Mouse (Mus musculus) cerebellum, postnatal 4 days (tissue): ENCODE data around the gene Rap2c.
A peak's percentile ranks its signal among the peaks of the same experiment; 100 is the strongest.

Experiments
- DNase-seq, 2 experiments: peaks; one replicate each; pipeline ENCODE4 v3.0.0; 2022; ENCODE audit warnings: low spot score in 2 of 2, mixed read lengths in 1 of 2

The Rap2c gene

DNA sequence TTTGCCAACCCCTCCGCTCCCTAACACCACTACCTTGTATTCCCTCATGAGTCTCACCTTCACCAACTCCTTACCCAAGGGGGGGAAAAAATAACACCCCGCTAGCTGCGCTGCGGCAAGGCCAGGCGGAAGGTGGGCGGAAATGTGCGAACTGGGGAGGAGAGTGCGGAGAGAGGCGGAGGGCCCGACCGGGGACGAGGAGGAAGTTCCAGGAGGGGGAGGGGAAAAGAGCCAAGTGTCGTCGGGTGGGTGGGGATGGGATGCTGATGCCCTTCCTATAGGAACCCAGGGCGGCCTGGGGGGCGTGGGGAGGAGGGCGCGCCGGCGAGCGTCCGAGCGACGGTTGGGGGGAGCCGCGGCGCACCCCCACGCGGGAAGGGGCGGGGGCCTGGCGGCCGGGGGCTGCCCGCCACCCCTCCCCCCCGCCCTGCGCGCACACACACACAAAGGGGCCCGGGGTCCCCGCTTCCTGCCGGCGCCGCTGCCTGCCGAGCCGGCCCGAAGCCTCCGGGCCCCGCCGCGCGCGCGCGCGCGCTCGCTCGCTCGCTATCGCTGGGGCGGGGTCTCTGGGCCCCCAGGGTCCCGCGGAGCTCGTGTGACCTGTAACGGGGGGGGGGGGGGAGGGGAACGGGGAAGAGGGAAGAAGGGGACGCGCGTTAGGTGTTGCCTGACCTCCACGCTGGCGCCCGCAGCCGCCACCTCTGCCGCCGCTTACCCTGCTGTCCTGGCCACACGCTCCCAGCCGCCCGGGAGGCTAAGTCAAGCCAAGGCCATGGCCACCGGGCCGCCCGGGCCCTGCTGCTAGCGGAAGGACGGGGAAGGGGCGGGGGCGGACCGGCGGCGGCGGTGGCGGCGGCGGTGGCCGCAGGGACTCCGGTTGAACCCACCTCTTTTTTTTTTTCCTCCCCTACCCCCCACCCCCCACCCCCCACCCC lies at the start of gene Rap2c:
Gene Rap2c (minus strand): TSS at position 168 of the 935 bp plus-strand sequence.
- DNase-seq = peak; percentile 20 to 42

DNA sequence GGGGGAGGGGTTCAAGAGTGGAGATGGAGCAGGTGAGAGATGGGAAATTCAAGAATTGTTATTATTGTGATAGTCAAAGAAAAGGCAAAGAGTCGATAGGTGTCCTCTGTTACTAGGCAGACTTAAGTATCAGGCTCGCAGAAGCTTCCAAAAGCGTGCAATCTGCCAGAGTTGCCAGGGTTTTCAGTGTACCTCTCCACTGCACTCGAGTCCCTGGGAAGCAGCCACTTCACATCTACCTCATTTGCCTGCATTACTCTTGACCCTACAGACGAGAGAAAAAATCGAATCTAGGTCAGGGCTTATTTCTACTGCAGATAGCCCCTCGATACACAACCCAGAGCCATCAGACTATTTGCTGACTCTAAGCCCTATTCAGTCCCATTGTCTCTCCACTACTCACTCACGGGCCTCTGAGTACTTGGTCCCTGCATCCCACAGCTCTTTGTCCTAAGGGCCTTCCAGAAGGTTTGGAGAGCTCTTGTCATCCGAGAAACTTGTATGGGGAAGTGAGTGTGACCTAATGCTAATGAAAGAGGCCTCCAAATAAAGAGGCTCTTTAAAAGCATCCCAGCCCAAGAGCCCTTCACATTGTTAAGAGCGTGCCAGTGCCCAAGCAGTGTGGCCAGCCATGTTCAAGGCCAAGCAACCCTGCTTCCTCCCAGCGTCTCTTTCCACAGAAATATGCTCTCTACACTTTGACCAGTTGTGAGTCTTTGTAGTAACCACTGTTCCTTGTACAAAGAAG lies 48.9 kb upstream of the Rap2c start:
- no peak for DNase-seq

- peak in 1 of 2 experiments; percentile 28 for DNase-seq
These were observed 48.0 kb upstream of the Rap2c start for GRCm38 (mm10) chrX:51065773-51066172.

GRCm38 (mm10) chrX:51065158-51065664 lies 47.4 kb upstream of the Rap2c start:
- no peak for DNase-seq

DNA sequence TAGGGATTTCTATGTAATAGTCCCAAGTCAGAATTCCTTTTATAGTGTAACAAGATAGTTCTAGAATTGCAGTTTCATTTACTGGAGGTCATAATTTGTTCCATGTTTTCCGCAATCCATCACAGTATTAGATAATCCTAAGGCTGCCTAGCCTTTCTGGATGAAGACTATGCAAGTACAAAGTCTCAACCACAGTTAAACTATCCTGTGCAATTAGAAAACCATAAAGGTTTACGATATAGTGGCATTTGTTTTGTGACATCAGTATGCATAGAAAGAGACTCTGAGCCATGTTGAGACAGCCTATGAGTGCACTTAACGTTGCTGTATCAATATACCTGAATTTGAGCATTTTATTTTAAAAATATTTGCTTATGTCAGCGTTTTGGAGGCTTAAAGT lies 42.4 kb upstream of the Rap2c start:
- no peak for DNase-seq

DNA sequence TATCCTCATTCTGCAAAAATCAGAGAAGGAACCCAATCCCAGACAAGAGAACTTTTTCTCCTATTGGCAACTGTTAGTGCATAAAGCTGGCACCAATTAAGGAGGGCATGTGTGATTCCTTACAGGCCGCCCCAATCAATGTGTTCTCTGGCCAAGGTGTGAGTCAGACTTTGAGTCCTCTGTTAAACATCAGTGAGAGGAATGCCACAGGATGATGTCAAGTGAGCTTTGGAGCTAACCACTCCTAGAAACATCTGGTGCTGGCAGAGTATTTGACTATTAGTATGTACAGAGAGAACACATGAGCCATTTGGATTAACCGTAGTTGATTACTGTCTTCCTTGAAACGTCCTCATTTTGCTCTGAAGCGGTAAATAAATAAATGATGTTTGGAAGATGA lies 40.9 kb upstream of the Rap2c start:
- DNase-seq = no peak

- DNase-seq = no peak
These were observed 40.5 kb upstream of the Rap2c start for GRCm38 (mm10) chrX:51058317-51058716.

DNA sequence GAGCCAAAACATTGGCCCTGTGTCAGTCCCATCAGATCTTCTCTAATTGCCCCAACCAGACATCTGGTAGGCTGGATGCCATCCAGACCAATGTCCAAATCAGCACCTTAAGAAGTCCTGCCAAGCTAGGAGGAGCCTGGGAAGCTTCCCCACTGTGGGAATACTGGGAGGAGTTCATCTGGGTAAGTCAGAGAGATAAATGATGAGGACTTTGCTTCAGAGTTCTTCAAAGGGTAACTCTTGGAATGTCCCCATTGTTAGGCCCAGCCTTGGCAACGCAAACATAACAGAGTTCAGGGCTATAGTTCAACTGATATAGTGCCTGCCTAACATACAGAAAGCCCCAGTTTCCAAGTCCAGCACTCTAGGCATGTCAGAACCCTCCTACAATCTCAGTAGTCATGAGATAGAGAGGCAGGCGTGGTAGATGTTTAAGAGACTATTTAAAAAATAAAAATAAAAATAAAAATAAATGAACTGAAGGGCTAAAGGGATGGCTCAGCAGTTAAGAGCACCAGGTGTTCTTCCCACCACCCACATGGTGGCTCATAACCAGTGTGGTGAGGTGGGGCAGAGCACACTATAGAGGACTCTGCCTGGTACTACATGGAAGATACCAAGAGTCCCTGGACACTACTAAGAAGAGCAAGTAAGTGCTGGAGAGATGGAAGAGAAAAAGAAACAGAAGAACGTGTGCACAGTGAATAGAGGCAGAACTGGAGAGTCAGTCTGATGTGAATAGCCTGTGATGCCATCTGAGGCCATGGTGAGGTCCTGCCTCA lies 34.1 kb upstream of the Rap2c start:
- DNase-seq = no peak

DNA sequence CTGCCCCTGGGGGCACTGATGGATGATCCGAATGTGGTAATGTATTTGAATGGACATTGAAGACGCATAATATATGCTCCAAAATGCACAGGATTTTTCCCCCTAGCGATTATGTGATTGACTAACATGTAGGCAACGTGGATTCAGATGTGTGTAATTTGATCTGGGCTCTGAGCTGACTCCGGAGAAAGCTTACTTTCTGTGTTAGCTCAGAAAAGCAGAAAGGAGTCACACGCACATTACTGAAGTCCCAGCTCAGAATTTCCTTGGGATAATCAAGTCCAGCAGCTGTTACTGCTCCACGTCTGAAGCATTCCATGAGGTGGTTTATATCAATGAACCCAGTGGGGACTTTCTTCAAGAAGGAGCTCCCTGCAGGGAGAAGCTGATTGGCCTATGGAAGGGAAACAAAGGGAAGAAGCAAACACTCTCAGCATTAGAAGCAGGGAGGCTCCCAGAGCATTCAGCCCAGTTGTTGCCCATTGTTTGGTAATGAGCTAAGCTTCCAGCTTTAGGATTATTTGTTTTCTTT lies 17.9 kb upstream of the Rap2c start:
- no peak for DNase-seq

GRCm38 (mm10) chrX:51019884-51020283 lies 2.1 kb upstream of the Rap2c start:
- DNase-seq = peak in 1 of 2 experiments; percentile 3

DNA sequence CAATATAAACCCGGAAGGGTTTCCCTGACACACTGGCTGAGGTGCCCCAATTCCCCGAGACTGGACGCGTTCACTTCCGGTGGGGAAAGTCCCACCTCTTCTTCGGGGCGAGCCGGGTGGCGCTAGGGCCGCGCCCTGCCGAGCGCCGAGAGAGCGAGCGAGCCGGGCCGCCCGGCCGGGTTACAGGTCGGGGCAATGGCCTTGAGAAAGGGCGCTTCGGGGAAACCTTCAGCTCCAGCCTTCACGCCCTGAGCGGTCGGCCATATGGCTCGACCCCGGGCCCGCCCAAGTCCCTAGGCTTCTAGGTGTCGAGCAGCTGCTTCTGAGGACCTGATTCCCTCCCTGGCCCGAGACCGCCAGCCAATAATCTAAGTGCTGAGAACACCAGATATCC lies 965 bp upstream of the Rap2c start:
- DNase-seq = peak; percentile 31 to 60

DNA sequence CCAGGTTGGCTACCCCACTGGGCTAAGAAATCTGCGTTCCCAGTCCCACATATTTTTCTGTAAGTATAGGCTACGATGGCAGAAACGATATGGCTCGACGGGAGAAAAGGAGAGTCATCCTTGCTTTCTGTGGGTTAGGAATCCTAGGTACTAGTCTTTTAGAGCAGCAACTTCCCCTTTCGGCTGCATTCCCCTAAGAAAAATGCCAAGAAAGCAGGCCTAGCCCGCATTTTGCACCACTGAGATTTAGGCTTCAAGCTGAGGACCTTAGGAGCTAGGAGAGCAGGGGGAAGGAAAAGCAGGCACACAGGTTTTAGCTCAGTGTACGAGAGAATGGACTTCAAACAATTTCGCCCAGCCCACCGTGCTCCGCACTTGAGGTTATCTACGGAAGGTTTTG lies 892 bp downstream of the Rap2c start:
- DNase-seq = no peak

DNA sequence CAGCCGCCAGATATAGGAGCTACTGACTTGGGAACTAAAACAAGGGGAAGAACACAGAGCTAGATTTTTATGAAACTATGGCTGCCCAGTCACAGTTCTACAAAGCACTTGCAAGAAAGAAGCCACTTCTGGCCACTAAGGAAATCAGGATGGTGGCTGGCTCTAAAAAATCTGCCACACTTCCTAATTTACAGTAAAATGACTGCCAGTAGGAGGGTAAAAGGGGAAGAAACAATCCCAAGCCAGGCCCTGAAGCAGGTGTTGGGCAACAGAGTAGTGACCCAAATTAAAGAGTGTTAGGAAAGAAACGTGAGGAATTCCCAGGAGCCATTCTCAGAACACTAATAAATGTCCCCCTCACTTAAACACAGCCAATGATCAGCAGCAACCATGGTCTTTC lies 5.5 kb downstream of the Rap2c start:
- no peak for DNase-seq

DNA sequence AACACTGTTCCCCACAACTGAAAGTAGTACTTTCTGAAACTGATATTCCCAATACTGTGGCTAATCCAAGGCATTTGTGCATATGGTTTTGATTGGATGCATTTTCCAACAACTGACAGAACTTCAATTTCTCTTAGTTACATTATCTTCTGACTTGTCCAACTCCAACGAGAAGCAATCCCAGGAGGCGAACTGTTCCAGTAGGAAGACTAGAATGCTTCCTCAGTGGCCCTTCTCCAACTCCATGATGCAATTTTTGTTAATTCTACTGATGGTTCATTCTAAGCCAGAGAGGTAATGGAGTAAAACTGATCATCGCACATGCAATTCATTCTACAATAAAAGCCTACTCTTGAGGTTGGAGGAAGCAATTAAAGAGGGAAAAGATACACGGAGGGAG lies 7.5 kb downstream of the Rap2c start:
- no peak for DNase-seq

DNA sequence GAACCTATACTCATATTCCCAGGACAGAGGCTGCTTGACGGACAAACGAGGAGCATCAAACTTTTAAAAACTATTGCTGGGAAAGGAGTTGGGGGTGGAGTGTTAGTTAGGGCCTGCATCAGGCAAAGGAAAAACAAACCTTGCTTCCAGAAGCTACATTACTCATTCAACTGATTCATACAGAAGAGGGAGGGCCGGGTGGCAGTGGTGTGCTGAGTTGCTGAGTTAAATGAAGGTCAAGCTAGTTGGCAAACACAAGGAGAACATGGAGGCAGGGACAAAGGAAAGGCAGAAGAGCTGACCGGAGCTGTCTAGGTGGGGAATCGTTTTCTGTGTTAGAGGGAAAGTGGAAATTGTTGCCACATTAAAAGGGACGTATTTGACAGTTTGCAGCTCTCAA lies 17.0 kb downstream of the Rap2c start:
- DNase-seq = no peak

DNA sequence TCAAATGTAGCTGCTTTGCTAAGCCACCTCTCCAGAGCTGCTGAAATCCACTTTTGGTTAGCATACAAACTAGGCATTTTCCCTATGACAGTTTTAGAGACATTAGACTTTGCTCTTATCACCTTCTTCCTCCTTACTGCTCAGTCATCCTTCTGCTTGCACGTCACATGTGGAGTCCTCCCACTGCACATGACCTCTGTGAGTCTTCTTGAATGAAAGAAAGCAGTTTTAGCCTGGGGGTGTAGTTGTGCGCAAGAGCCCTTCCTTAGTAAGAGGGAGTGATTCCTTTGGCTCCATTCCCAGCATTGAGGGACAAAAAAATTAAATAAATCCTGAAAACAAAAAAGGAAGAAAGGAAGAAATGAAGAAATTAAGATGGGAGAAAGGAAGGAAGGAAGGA lies 22.5 kb downstream of the Rap2c start:
- DNase-seq = no peak

DNA sequence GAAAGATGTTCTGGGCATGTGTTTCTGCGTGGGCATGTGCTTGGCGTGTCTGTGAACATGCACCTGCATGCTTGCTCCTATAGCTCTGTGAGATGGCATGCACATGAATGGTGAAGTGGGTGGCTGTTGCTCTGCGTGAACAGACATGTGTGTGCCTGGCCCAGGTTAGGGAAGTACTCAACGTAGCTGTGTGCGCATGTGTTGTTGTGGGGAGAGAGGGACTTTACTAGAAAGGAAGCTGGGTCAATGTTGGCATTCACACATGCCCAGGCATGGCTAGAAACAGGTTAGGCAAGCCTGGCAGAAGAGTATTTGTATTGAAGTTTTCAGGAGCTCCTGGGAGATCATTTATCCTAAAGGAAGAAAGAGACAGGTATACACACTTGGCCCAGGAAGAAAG lies 26.5 kb downstream of the Rap2c start:
- no peak for DNase-seq

DNA sequence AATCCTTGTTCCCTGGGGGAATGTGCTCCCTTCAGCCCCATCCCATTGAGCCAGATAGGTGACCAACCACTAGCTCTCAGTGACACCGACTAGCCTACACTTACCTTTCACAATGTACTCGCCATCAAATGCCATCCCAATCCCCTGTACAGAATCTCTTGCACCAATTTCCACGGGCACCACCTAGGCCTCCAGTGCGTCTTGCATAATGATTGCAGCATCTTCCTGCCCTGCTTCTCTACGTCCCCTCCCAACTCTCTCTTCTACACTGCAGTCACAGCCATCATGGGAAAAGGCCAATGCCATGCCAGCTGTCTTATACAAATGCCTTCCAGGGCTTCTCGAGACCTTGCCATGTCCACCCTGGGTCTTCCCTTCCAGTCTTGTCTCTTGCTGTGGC lies 27.9 kb downstream of the Rap2c start:
- no peak for DNase-seq

- no peak for DNase-seq
These were observed 29.2 kb downstream of the Rap2c start for GRCm38 (mm10) chrX:50988581-50988980.

DNA sequence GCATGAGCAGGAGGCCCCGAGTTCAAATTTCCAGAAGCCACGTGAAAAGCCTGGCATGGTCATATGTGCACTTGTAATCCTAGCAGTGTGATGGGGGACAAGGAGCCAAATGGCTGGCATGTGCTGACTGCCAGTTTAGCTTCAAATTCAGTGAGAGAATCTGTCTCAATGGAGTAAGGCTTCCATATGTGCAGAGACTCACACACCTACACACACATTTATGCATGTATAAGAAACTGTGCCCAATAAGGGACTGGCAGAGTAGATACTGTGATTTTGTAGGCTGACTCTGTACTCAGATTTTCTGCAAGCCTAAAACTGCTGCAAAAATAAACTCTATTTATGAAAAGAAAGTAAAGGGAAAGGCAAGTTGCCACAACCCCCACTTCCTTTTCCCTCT lies 39.4 kb downstream of the Rap2c start:
- no peak for DNase-seq

DNA sequence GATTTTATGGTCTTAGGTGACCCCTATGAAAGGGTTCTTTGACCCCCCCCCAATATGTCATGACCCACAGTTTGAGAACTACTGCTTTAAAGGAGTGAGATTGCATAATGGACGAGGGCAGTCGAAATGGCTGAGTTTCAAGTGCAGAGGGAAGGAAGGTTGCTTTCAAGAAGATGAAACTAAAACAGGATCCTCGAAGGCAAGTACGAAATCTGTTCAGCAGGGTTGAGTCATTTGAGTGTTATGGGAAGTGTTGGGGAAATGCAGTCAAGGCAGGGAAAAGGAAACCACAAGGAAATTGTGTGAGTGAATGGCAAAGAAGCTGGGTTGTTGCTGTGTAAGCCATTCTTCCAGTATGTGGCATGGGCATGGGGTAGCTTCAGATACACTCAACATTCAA lies 45.7 kb downstream of the Rap2c start:
- DNase-seq = no peak

DNA sequence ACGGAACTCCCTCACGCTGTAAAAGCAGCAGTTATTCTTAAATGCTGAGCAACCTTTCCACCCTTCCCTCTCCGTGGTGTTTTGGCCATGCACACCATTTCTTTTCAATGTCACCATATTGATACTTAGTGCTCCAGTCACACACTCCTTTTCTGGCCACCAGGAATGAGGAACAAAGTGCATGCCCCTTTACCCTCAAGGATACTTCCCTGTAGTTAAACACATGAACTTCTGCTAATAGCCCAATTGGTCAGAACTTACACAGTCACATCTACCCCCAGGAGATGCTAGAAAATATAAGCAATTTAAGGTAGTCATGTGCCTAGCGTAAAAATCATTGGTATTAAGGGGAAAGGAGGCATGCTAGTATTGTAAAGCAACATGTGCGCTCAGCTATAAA lies 47.9 kb downstream of the Rap2c start:
- DNase-seq = no peak
